Mouse (Mus musculus): ENCODE measurements around the gene Sema5b.

Gene Sema5b

GRCm38 (mm10) chr16:35541117-35541641 lies at the start of gene Sema5b:
Sema5b (plus strand) TSS chr16:35541145.
- DNase-seq = peak; percentile 95

- DNase-seq = no peak
Observed at GRCm38 (mm10) chr16:35500342-35500741, 40.6 kb upstream of the Sema5b start.

- no peak for DNase-seq
Observed at GRCm38 (mm10) chr16:35501106-35501760, 39.7 kb upstream of the Sema5b start.

- DNase-seq = no peak
Observed at GRCm38 (mm10) chr16:35502456-35502855, 38.5 kb upstream of the Sema5b start.

GRCm38 (mm10) chr16:35504266-35504665 lies 36.7 kb upstream of the Sema5b start:
- DNase-seq = no peak

GRCm38 (mm10) chr16:35505786-35506185 lies 35.2 kb upstream of the Sema5b start:
- no peak for DNase-seq

GRCm38 (mm10) chr16:35508581-35508980 lies 32.4 kb upstream of the Sema5b start:
- no peak for DNase-seq

GRCm38 (mm10) chr16:35509331-35510070 lies 31.4 kb upstream of the Sema5b start:
- no peak for DNase-seq

- no peak for DNase-seq
Observed at GRCm38 (mm10) chr16:35515977-35516612, 24.9 kb upstream of the Sema5b start.

GRCm38 (mm10) chr16:35517976-35518951 lies 22.7 kb upstream of the Sema5b start:
- DNase-seq = no peak

GRCm38 (mm10) chr16:35519245-35519644 lies 21.7 kb upstream of the Sema5b start:
- no peak for DNase-seq

- DNase-seq = no peak
Observed at GRCm38 (mm10) chr16:35524200-35524599, 16.7 kb upstream of the Sema5b start.

- no peak for DNase-seq
Observed at GRCm38 (mm10) chr16:35534630-35535029, 6.3 kb upstream of the Sema5b start.

GRCm38 (mm10) chr16:35537651-35538050 lies 3.3 kb upstream of the Sema5b start:
- no peak for DNase-seq

- no peak for DNase-seq
Observed at GRCm38 (mm10) chr16:35539041-35539440, 1.9 kb upstream of the Sema5b start.

GRCm38 (mm10) chr16:35540333-35541116 lies 420 bp upstream of the Sema5b start:
- peak; percentile 84 for DNase-seq

- DNase-seq = peak; percentile 58
Observed at GRCm38 (mm10) chr16:35541661-35542420, 896 bp downstream of the Sema5b start.

- DNase-seq = no peak
Observed at GRCm38 (mm10) chr16:35542421-35542780, 1.5 kb downstream of the Sema5b start.

- no peak for DNase-seq
Observed at GRCm38 (mm10) chr16:35545723-35546122, 4.8 kb downstream of the Sema5b start.

GRCm38 (mm10) chr16:35547966-35548365 lies 7.0 kb downstream of the Sema5b start:
- DNase-seq = peak; percentile 60

- peak; percentile 93 for DNase-seq
Observed at GRCm38 (mm10) chr16:35549354-35549753, 8.4 kb downstream of the Sema5b start.
